Mouse (Mus musculus): ENCODE data around the gene Ptbp2.

DNA sequence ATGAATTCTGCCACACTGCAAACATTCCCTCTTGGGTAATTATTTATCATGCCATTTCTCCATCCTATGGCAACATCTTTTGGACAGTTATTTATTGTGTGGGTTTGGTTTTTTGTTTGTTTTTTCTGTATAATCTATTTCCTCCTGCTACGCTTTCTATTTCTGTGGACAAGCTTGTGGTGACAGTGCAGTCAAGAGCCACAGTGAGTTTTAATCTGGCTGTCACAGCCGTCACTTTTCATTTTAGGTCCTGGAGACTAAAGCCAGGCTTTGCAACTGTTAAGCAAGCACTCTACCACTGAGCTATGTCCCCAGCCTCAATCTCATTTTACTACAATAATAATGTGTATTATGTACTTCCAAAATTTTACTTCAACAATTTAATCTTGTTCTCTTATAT is 54.4 kb downstream of the Ptbp2 start:
- TF ChIP-seq CTCF (IDR thresholded peaks at IDR 0.05; ENCODE audit: low read depth) (no peak), EP300 (optimal IDR thresholded peaks at IDR 0.05) (no peak)
